Mouse (Mus musculus) urinary bladder, adult 2 months (tissue): Measurements from ENCODE around the gene Tns4. TPM values are rescaled to one million over a fixed set of nuclear protein-coding genes. Genes with fewer than 3 reads are reported as not detected.

ENCODE experiments used
- DNase-seq: peaks from one replicate; pipeline ENCODE4 v3.0.0; 2022; ENCODE audit warnings: low spot score
- polyA plus RNA-seq: library from polyadenylated mRNA; depleted of rRNA; stranded (reverse); fragments of >200 nt; gene quantifications from 2 replicates; pipeline ENCODE4 v1.2.3, GENCODE M21; 2012

Gene Tns4
- polyA plus RNA-seq, 1 experiment: 26.0 TPM

- DNase-seq: no peak
These were observed 29.3 kb upstream of the Tns4 start for GRCm38 (mm10) chr11:99118420-99118819.

GRCm38 (mm10) chr11:99117907-99118306 is 28.8 kb upstream of the Tns4 start:
- DNase-seq: no peak

- DNase-seq: no peak
These were observed 26.8 kb upstream of the Tns4 start for GRCm38 (mm10) chr11:99115940-99116339.

- DNase-seq: no peak
These were observed 24.0 kb upstream of the Tns4 start for GRCm38 (mm10) chr11:99113111-99113510.

- no peak for DNase-seq
These were observed 23.6 kb upstream of the Tns4 start for GRCm38 (mm10) chr11:99112700-99113099.

GRCm38 (mm10) chr11:99111631-99112030 is 22.5 kb upstream of the Tns4 start:
- DNase-seq: no peak

GRCm38 (mm10) chr11:99111155-99111554 is 22.0 kb upstream of the Tns4 start:
- no peak for DNase-seq

- DNase-seq: no peak
These were observed 21.4 kb upstream of the Tns4 start for GRCm38 (mm10) chr11:99110370-99111110.

GRCm38 (mm10) chr11:99108296-99108695 is 19.2 kb upstream of the Tns4 start:
- DNase-seq: no peak

- no peak for DNase-seq
These were observed 17.0 kb upstream of the Tns4 start for GRCm38 (mm10) chr11:99105981-99106726.

- DNase-seq: no peak
These were observed 15.7 kb upstream of the Tns4 start for GRCm38 (mm10) chr11:99104609-99105410.

GRCm38 (mm10) chr11:99102575-99103270 is 13.6 kb upstream of the Tns4 start:
- DNase-seq: no peak

- no peak for DNase-seq
These were observed 12.6 kb upstream of the Tns4 start for GRCm38 (mm10) chr11:99101693-99102092.

GRCm38 (mm10) chr11:99100215-99100614 is 11.1 kb upstream of the Tns4 start:
- no peak for DNase-seq

GRCm38 (mm10) chr11:99099516-99099915 is 10.4 kb upstream of the Tns4 start:
- DNase-seq: no peak

- no peak for DNase-seq
These were observed 9.8 kb upstream of the Tns4 start for GRCm38 (mm10) chr11:99098924-99099323.

GRCm38 (mm10) chr11:99096996-99097774 is 8.1 kb upstream of the Tns4 start:
- no peak for DNase-seq

GRCm38 (mm10) chr11:99096417-99096816 is 7.3 kb upstream of the Tns4 start:
- no peak for DNase-seq

GRCm38 (mm10) chr11:99095759-99096158 is 6.7 kb upstream of the Tns4 start:
- no peak for DNase-seq

GRCm38 (mm10) chr11:99094911-99095676 is 6.0 kb upstream of the Tns4 start:
- DNase-seq: no peak
